Mouse (Mus musculus) midbrain, postnatal 0 days (tissue): ENCODE data around the gene Foxp1. TPM values are rescaled to one million over a fixed set of nuclear protein-coding genes. Genes with fewer than 3 reads are reported as not detected.

Experiments used
- ATAC-seq: fragments of 200-750 bp; cut with Nextera tagmentation; 2 replicates; pipeline ENCODE4 v1.8.0; 2017; ENCODE audit warnings: moderate number of reproducible peaks, mild to moderate bottlenecking, moderate TSS enrichment, moderate library complexity; ENCODE audit not compliant: low FRiP score
- DNase-seq: peaks from one replicate; pipeline ENCODE4 v3.0.0-alpha.2; 2015; ENCODE audit warnings: low spot score
- H3K27ac ChIP-seq: fragments of 300-500 bp; sonication (generic); 2 replicates; pipeline ENCODE4 v1.5.1; 2014; ENCODE audit warnings: low read depth, mild to moderate bottlenecking, low read length, mixed read lengths
- H3K27me3 ChIP-seq: fragments of 300-500 bp; sonication (generic); 2 replicates; pipeline ENCODE4 v1.6.1; 2014; ENCODE audit warnings: low read length, control low read depth, mixed read lengths; ENCODE audit not compliant: insufficient read depth
- H3K36me3 ChIP-seq: fragments of 300-500 bp; sonication (generic); 2 replicates; pipeline ENCODE4 v1.6.1; 2014; ENCODE audit warnings: low read length, control low read depth, mixed read lengths; ENCODE audit not compliant: insufficient read depth
- H3K4me1 ChIP-seq: fragments of 300-500 bp; sonication (generic); 2 replicates; pipeline ENCODE4 v1.6.1; 2014; ENCODE audit warnings: mild to moderate bottlenecking, control low read depth, antibody characterized with exemption, low read length, mixed read lengths; ENCODE audit not compliant: insufficient read depth
- H3K4me2 ChIP-seq: fragments of 300-500 bp; sonication (generic); 2 replicates; pipeline ENCODE4 v1.6.1; 2014; ENCODE audit warnings: low read depth, mild to moderate bottlenecking, low read length, mixed read lengths; ENCODE audit not compliant: poor library complexity, severe bottlenecking
- H3K4me3 ChIP-seq: fragments of 300-500 bp; sonication (generic); 2 replicates; pipeline ENCODE4 v1.5.1; 2014; ENCODE audit warnings: low read depth, mild to moderate bottlenecking, low read length, moderate library complexity
- H3K9ac ChIP-seq: fragments of 300-500 bp; sonication (generic); replicated peaks from 2 replicates; pipeline ENCODE4 v1.6.1; 2014; ENCODE audit warnings: mild to moderate bottlenecking, low read length, moderate library complexity, mixed read lengths; ENCODE audit not compliant: poor library complexity, severe bottlenecking
- H3K9me3 ChIP-seq: fragments of 300-500 bp; sonication (generic); 2 replicates; pipeline ENCODE4 v1.6.1; 2016; ENCODE audit warnings: low read length, control low read depth
- CTCF ChIP-seq: IDR thresholded peaks from 2 replicates; pipeline ENCODE4 v1.5.1; 2016; ENCODE audit warnings: antibody characterized with exemption, mild to moderate bottlenecking
- WGBS: fragments of 180-500 bp; shearing (Covaris S2); extraction: QIAGEN DNeasy Blood & Tissue Kit; methylation state at CpG from one replicate; pipeline ENCODE4 v1.1.7; 2014; 5-methylcytosine and 5-hydroxymethylcytosine counted together
- polyA plus RNA-seq: library from polyadenylated mRNA; unstranded; fragments of >200 nt; fragmentation: Nextera tagmentation; extraction: Ambion mirVana; gene quantifications from 2 replicates; pipeline ENCODE4 v1.2.1, GENCODE M21; 2015
- total RNA-seq: library from RNA; depleted of rRNA; stranded (reverse); fragments of >200 nt; gene quantifications from 2 replicates; pipeline ENCODE4 v1.2.3, GENCODE M21; 2014

Foxp1 gene
- total and polyA plus RNA-seq, 2 experiments from 2014 or later: 71.1 to 74.3 TPM

- Histone ChIP-seq H3K9me3 (no peaks in the 10 kb centered on the region), H3K4me1 (0 out of 2 replicates have a peak, but pooled peaks cover 5% of the 10 kb centered on the region), H3K36me3 (no peaks in the 10 kb centered on the region), H3K9ac (no peak overlapping the region), H3K4me2 (no peak overlapping the region), H3K27ac (no peak overlapping the region), H3K4me3 (no peak overlapping the region), H3K27me3 (no peaks in the 10 kb centered on the region)
- TF ChIP-seq CTCF: no peak
- WGBS: 53% methylated on average over 12 of the region's 12 CpGs
- DNase-seq (no peak), ATAC-seq (no peak)
Observed at GRCm38 (mm10) chr6:99004255-99004997, 518.1 kb downstream of the Foxp1 start.

GRCm38 (mm10) chr6:99003108-99003709 is 519.3 kb downstream of the Foxp1 start:
- ATAC-seq: no peak
- 89% methylated on average over 15 of the region's 15 CpGs for WGBS
- TF ChIP-seq CTCF: no peak
- H3K9ac ChIP-seq: no peak overlapping the region
- H3K4me1 ChIP-seq: 0 out of 2 replicates have a peak, but pooled peaks cover 8% of the 10 kb centered on the region
- H3K27me3 ChIP-seq: no peaks in the 10 kb centered on the region
- DNase-seq: no peak
- no peaks in the 10 kb centered on the region for H3K36me3 ChIP-seq
- H3K27ac ChIP-seq: no peak overlapping the region
- no peak overlapping the region for H3K4me2 ChIP-seq
- H3K9me3 ChIP-seq: no peaks in the 10 kb centered on the region
- no peak overlapping the region for H3K4me3 ChIP-seq

GRCm38 (mm10) chr6:99001637-99002036 is 520.9 kb downstream of the Foxp1 start:
- Histone ChIP-seq H3K9ac (no peak overlapping the region), H3K4me3 (no peak overlapping the region), H3K27ac (no peak overlapping the region), H3K4me2 (no peak overlapping the region), H3K36me3 (no peaks in the 10 kb centered on the region), H3K27me3 (no peaks in the 10 kb centered on the region), H3K4me1 (0 out of 2 replicates have a peak, but pooled peaks cover 8% of the 10 kb centered on the region), H3K9me3 (no peaks in the 10 kb centered on the region)
- WGBS: 96% methylated on average over 9 of the region's 9 CpGs
- no peak for DNase-seq
- TF ChIP-seq CTCF: no peak
- ATAC-seq: no peak

DNA sequence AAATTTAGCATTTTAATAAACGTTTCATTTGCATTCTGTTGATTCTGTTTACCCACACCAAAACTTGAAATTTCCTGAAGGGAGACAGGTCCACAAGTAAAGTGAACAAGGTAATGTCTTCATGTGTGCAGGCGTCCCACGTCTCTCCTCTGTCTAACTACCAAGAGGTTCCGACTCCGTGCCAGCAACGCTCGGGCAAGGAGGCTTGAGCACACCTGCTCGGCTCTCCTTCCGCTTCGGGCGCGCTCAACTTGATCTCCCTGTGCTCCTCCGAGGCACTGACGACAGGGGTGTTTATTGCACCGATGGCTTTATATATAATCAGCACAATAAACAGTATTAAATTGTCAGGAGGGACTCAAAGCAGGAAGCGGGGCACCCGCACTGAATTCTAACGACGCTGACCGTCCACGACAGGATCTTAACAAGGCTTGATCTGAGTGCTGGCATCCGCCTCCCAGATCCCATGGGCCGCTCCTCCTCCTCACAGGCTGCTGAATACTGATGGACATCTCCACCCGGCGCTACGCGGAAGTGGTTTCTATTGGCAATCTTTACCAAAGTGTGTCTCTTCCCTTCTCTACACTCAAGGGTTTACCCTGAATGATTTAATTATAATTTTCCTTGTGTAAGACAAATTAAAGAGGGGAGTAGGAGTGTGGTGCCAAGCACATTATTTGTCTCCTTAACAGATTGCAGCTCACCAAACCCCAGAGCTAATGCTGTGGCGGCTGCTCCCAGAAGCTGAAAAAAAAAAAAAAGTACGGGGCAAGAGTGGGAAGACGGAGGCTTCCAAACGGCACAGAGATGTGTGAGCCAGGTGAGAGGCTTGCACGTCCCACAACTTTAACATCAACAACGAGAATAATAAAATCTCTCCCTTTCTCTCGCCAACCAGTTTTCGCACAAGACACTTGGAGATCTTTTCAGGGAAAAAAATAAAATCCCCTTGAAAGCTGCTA is 523.3 kb downstream of the Foxp1 start:
- ATAC-seq (no peak), DNase-seq (peak; percentile 45)
- TF ChIP-seq CTCF: no peak
- H3K27me3 ChIP-seq: no peaks in the 10 kb centered on the region
- H3K36me3 ChIP-seq: no peaks in the 10 kb centered on the region
- 0 out of 2 replicates have a peak, but pooled peaks cover 8% of the 10 kb centered on the region for H3K4me1 ChIP-seq
- WGBS: 40% methylated on average over 35 of the region's 35 CpGs
- H3K27ac ChIP-seq: no peak overlapping the region
- peak overlapping the region; percentile 0; the same call in 1 of the 2 replicates for H3K9ac ChIP-seq
- no peaks in the 10 kb centered on the region for H3K9me3 ChIP-seq
- H3K4me3 ChIP-seq: peak overlapping the region; percentile 25; the same call in 1 of the 2 replicates
- H3K4me2 ChIP-seq: peak overlapping the region; percentile 43

DNA sequence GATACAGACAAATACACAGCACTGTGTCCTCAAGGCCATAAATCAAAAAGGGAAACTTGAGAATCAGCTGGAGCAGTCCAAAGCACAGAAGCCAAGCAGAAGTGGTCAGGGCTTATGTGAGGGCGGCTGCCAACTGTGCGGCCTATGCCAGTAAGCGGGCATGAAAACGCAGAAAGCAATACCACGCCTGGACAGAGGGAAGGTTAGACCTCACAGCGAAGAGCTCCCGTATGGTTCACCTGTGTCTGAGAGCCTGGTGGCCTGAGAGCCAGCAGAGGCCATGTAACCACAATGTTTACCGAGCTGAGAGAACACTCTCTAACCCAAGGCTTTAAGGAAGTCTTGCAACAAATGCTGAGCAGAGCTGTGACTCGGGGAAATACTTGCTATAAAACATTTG is 524.8 kb downstream of the Foxp1 start:
- no peak for TF ChIP-seq CTCF
- H3K27me3 ChIP-seq: no peaks in the 10 kb centered on the region
- H3K4me3 ChIP-seq: no peak overlapping the region
- H3K27ac ChIP-seq: no peak overlapping the region
- no peak overlapping the region for H3K4me2 ChIP-seq
- WGBS: 87% methylated on average over 9 of the region's 9 CpGs
- ATAC-seq (no peak), DNase-seq (no peak)
- H3K4me1 ChIP-seq: 0 out of 2 replicates have a peak, but pooled peaks cover 8% of the 10 kb centered on the region
- H3K36me3 ChIP-seq: no peaks in the 10 kb centered on the region
- H3K9ac ChIP-seq: no peak overlapping the region
- no peaks in the 10 kb centered on the region for H3K9me3 ChIP-seq
